Mouse (Mus musculus): ENCODE data around the gene Csnk1g2.

- TF ChIP-seq CTCF (IDR thresholded peaks at IDR 0.05; ENCODE audit: extremely low read depth, insufficient read depth, insufficient read length, insufficient replicate concordance) = no peak
- TF ChIP-seq POLR2A (IDR thresholded peaks at IDR 0.05; ENCODE audit: low read depth, low read length) = no peak
These were observed 3.1 kb downstream of the Csnk1g2 start for GRCm38 (mm10) chr10:80625764-80626163.
